Comparison of ENCODE assay signal across 8 mouse cellular contexts in the genomic region with DNA sequence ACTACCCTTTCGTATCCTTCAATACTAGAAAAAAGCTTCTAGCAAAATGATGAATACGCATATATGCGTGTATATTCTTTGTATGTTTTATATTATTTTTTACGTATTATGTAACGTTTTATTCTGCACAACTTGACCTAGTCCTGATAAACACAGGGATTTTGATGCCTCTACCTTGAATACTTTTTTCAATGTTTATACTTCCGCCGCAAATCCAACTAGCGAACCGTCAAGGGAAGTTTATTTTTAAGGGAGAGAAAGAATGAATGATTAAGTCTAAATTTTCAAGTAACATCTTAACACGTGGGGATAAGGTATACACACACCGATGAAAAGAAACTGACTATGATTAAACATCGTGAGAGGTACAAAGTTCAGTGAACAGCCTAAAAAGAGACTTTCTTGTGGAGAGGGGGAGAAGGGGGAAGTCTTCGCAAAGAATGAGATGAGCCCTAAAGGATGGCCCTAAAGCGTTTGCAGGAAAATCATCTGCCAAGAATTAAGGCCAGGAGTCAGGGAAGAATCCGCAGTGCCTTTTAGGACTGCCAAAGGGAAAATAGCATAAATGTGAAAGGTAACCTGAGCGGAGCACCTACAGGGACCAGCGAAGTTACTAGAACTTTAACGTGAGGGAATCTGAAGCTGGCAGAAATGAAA. TPM values are rescaled to one million over a fixed set of nuclear protein-coding genes. Genes with fewer than 3 reads are reported as not detected.
A peak's percentile ranks its signal among the peaks of the same experiment; 100 is the strongest.
DNase-seq lines count a peak whose midpoint lies in the region; ATAC-seq and TF ChIP-seq lines count a peak whose summit lies in the region.

No protein-coding gene starts in this region.

- 48% methylated on average over 18 of the region's 18 CpGs for WGBS in kidney, postnatal 0 days
- WGBS in embryonic facial prominence, embryonic 12.5 days, result 30% methylated on average over 18 of the region's 18 CpGs
- 50% methylated on average over 18 of the region's 18 CpGs for WGBS in hindbrain, postnatal 0 days
- 50% methylated on average over 18 of the region's 18 CpGs for whole genome bisulfite sequencing in midbrain, postnatal 0 days

- H3K4me3 ChIP-seq in kidney, postnatal 0 days (replicated peaks; ENCODE audit: low read depth, low read length), result peak overlapping the region; percentile 86
- H3K4me3 ChIP-seq in embryonic facial prominence, embryonic 12.5 days, result peak overlapping the region; percentile 74
- H3K4me3 ChIP-seq in hindbrain, postnatal 0 days (ENCODE audit: low read length), result peak overlapping the region; percentile 88
- H3K4me3 ChIP-seq in midbrain, postnatal 0 days (ENCODE audit: low read depth, low read length), result peak overlapping the region; percentile 79

- H3K36me3 ChIP-seq in kidney, postnatal 0 days (ENCODE audit: insufficient read depth, low read length), result peaks cover 4% of the 10 kb centered on the region; the same call in 1 of the 2 replicates
- H3K36me3 ChIP-seq in embryonic facial prominence, embryonic 12.5 days, result peaks cover 8% of the 10 kb centered on the region
- H3K36me3 ChIP-seq in hindbrain, postnatal 0 days (ENCODE audit: insufficient read depth, low read length), result peaks cover 4% of the 10 kb centered on the region
- H3K36me3 ChIP-seq in midbrain, postnatal 0 days (ENCODE audit: insufficient read depth, low read length), result peaks cover 6% of the 10 kb centered on the region; the same call in 1 of the 2 replicates

- no peaks in the 10 kb centered on the region for H3K27me3 ChIP-seq in kidney, postnatal 0 days (ENCODE audit: insufficient read depth, low read length)
- no peaks in the 10 kb centered on the region for H3K27me3 ChIP-seq in embryonic facial prominence, embryonic 12.5 days
- H3K27me3 ChIP-seq in hindbrain, postnatal 0 days (ENCODE audit: insufficient read depth, low read length), result no peaks in the 10 kb centered on the region
- H3K27me3 ChIP-seq in midbrain, postnatal 0 days (ENCODE audit: insufficient read depth, low read length), result no peaks in the 10 kb centered on the region

- peaks cover 5% of the 10 kb centered on the region; the same call in 1 of the 2 replicates for H3K4me1 ChIP-seq in kidney, postnatal 0 days (replicated peaks; ENCODE audit: insufficient read depth, low read length)
- peaks cover 24% of the 10 kb centered on the region for H3K4me1 ChIP-seq in embryonic facial prominence, embryonic 12.5 days
- H3K4me1 ChIP-seq in hindbrain, postnatal 0 days (ENCODE audit: insufficient read depth, low read length), result peaks cover 4% of the 10 kb centered on the region; the same call in 1 of the 2 replicates
- no peaks in the 10 kb centered on the region for H3K4me1 ChIP-seq in midbrain, postnatal 0 days (ENCODE audit: insufficient read depth, low read length)

- H3K27ac ChIP-seq in kidney, postnatal 0 days, result no peak overlapping the region
- no peak overlapping the region for H3K27ac ChIP-seq in embryonic facial prominence, embryonic 12.5 days
- no peak overlapping the region for H3K27ac ChIP-seq in hindbrain, postnatal 0 days
- no peak overlapping the region for H3K27ac ChIP-seq in midbrain, postnatal 0 days (ENCODE audit: low read depth, low read length)

- no peak overlapping the region for H3K9ac ChIP-seq in kidney, postnatal 0 days (ENCODE audit: low read depth, low read length)
- no peak overlapping the region for H3K9ac ChIP-seq in embryonic facial prominence, embryonic 12.5 days
- no peak overlapping the region for H3K9ac ChIP-seq in hindbrain, postnatal 0 days (replicated peaks; ENCODE audit: low read length)
- no peak overlapping the region for H3K9ac ChIP-seq in midbrain, postnatal 0 days (replicated peaks; ENCODE audit: low read length, poor library complexity, severe bottlenecking)

- H3K9me3 ChIP-seq in kidney, postnatal 0 days (replicated peaks; ENCODE audit: low read length), result no peaks in the 10 kb centered on the region
- no peaks in the 10 kb centered on the region for H3K9me3 ChIP-seq in embryonic facial prominence, embryonic 12.5 days
- H3K9me3 ChIP-seq in hindbrain, postnatal 0 days (ENCODE audit: low read length), result no peaks in the 10 kb centered on the region
- no peaks in the 10 kb centered on the region for H3K9me3 ChIP-seq in midbrain, postnatal 0 days (ENCODE audit: low read length)

- no peak for ATAC-seq in kidney, postnatal 0 days (replicated peaks; ENCODE audit: low FRiP score, low read depth)
- ATAC-seq in embryonic facial prominence, embryonic 12.5 days (ENCODE audit: insufficient number of reproducible peaks, insufficient read depth, low FRiP score, low TSS enrichment), result no peak
- no peak for ATAC-seq in hindbrain, postnatal 0 days
- no peak for ATAC-seq in midbrain, postnatal 0 days (ENCODE audit: low FRiP score)

- TF ChIP-seq CTCF in kidney, postnatal 0 days (IDR thresholded peaks at IDR 0.05; ENCODE audit: low read depth), result no peak
- no peak for TF ChIP-seq CTCF in hindbrain, postnatal 0 days (IDR thresholded peaks at IDR 0.05; ENCODE audit: low read depth)
- no peak for TF ChIP-seq CTCF in midbrain, postnatal 0 days (IDR thresholded peaks at IDR 0.05)

- H3K4me2 ChIP-seq in kidney, postnatal 0 days (ENCODE audit: low read length), result peak overlapping the region; percentile 78
- peak overlapping the region; percentile 73 for H3K4me2 ChIP-seq in embryonic facial prominence, embryonic 12.5 days (replicated peaks)
- H3K4me2 ChIP-seq in hindbrain, postnatal 0 days (ENCODE audit: low read depth, low read length), result peak overlapping the region; percentile 89
- H3K4me2 ChIP-seq in midbrain, postnatal 0 days (ENCODE audit: low read depth, low read length, poor library complexity, severe bottlenecking), result peak overlapping the region; percentile 90

- DNase-seq in kidney, postnatal 0 days (ENCODE audit: low spot score), result no peak
- DNase-seq in kidney, adult 11 months, result no peak
- DNase-seq in hindbrain, postnatal 0 days (ENCODE audit: low spot score), result no peak
- no peak for DNase-seq in midbrain, postnatal 0 days (ENCODE audit: low spot score)
- no peak for DNase-seq in adrenal gland, postnatal 14 days
- DNase-seq in thymus, adult 18-20 months, result no peak
- no peak for DNase-seq in cerebellum, adult 11 months

RNA-seq across cellular contexts. Expression of a gene that starts 15.8 kb away (rescaled TPM):
- polyA plus RNA-seq in kidney, postnatal 0 days (2015; fragmentation: Nextera tagmentation; extraction: Ambion mirVana), result 4.9 and 5.8 TPM in 2 replicates
- polyA plus RNA-seq in embryonic facial prominence, embryonic 12.5 days (2016; fragmentation: Nextera tagmentation; extraction: Ambion mirVana), result 4.2 and 4.8 TPM in 2 replicates
- total RNA-seq in hindbrain, postnatal 0 days (2014; rRNA removed), result 3.0 and 3.3 TPM in 2 replicates
- 1.4 and 1.6 TPM in 2 replicates for polyA plus RNA-seq in hindbrain, postnatal 0 days (2015; fragmentation: Nextera tagmentation; extraction: Ambion mirVana)
- 2.6 and 3.2 TPM in 2 replicates for total RNA-seq in midbrain, postnatal 0 days (2014; rRNA removed)
- 0.96 and 1.3 TPM in 2 replicates for polyA plus RNA-seq in midbrain, postnatal 0 days (2015; fragmentation: Nextera tagmentation; extraction: Ambion mirVana)
- 8.6 and 9.9 TPM in 2 replicates for total RNA-seq in adrenal gland, postnatal 14 days (2021)
